Comparison of ENCODE assay signal across 8 mouse cellular contexts in genomic region chr2:71056115-71056835, GRCm38 (mm10). TPM values are rescaled to one million over a fixed set of nuclear protein-coding genes. Genes with fewer than 3 reads are reported as not detected.
DNase-seq lines count a peak whose midpoint lies in the region; ATAC-seq and TF ChIP-seq lines count a peak whose summit lies in the region.

No protein-coding gene starts in this region.

- DNase-seq in gastrocnemius, adult 2 months: no peak
- no peak for DNase-seq in gastrocnemius, postnatal 36 days
- peak; percentile 66 for DNase-seq in 3T3-L1 (ENCODE audit: low read depth, low spot score)
- no peak for DNase-seq in forebrain, embryonic 10.5 days (ENCODE audit: extremely low spot score, low spot score)
- DNase-seq in liver, embryonic 11.5 days (ENCODE audit: low spot score): no peak
- no peak for DNase-seq in urinary bladder, adult 2 months (ENCODE audit: low spot score)
- no peak for DNase-seq in right cerebral cortex, postnatal 36 days (ENCODE audit: low spot score in 2 of 2)
- no peak for DNase-seq in ovary, postnatal 36 days (ENCODE audit: low spot score)

- peaks cover 27% of the 10 kb centered on the region for H3K36me3 ChIP-seq in forebrain, embryonic 10.5 days (replicated peaks)
- peaks cover 5% of the 10 kb centered on the region for H3K36me3 ChIP-seq in liver, embryonic 11.5 days (ENCODE audit: control insufficient read depth, insufficient read depth, low read length)

- peak overlapping the region; percentile 73 for H3K4me3 ChIP-seq in gastrocnemius, adult 2 months
- peak overlapping the region; percentile 73 for H3K4me3 ChIP-seq in forebrain, embryonic 10.5 days
- H3K4me3 ChIP-seq in liver, embryonic 11.5 days (ENCODE audit: low read depth, low read length): peak overlapping the region; percentile 91

- peak overlapping the region; percentile 86 for H3K4me2 ChIP-seq in liver, embryonic 11.5 days

- no peaks in the 10 kb centered on the region for H3K27me3 ChIP-seq in forebrain, embryonic 10.5 days (ENCODE audit: poor library complexity, severe bottlenecking)
- H3K27me3 ChIP-seq in liver, embryonic 11.5 days (replicated peaks; ENCODE audit: control insufficient read depth, insufficient read depth, low read length): no peaks in the 10 kb centered on the region

- intact Hi-C loops in gastrocnemius, adult 2 months (cut with DNase I): no loop called here
- intact Hi-C loops in gastrocnemius, postnatal 36 days (cut with DNase I): no loop called here

- H3K9me3 ChIP-seq in forebrain, embryonic 10.5 days: no peaks in the 10 kb centered on the region
- no peaks in the 10 kb centered on the region for H3K9me3 ChIP-seq in liver, embryonic 11.5 days (ENCODE audit: control insufficient read depth, low read length)

- peaks cover 15% of the 10 kb centered on the region for H3K4me1 ChIP-seq in forebrain, embryonic 10.5 days
- peaks cover 5% of the 10 kb centered on the region; the same call in 1 of the 2 replicates for H3K4me1 ChIP-seq in liver, embryonic 11.5 days (replicated peaks; ENCODE audit: control insufficient read depth, insufficient read depth, low read length)

- H3K9ac ChIP-seq in liver, embryonic 11.5 days (ENCODE audit: low read depth, low read length): peak overlapping the region; percentile 95

- H3K27ac ChIP-seq in gastrocnemius, adult 2 months: peak overlapping the region; percentile 97
- H3K27ac ChIP-seq in forebrain, embryonic 10.5 days: peak overlapping the region; percentile 93
- H3K27ac ChIP-seq in liver, embryonic 11.5 days (ENCODE audit: low read depth, low read length): peak overlapping the region; percentile 93

- 13% methylated on average over 21 of the region's 21 CpGs for WGBS in forebrain, embryonic 10.5 days
- WGBS in liver, embryonic 11.5 days: 11% methylated on average over 21 of the region's 21 CpGs

- no peak for ATAC-seq in liver, embryonic 11.5 days (replicated peaks; ENCODE audit: low FRiP score)

- peak; percentile 25; the same call in 1 of the 2 replicates for TF ChIP-seq CTCF in gastrocnemius, adult 2 months (IDR thresholded peaks at IDR 0.05)

RNA-seq across cellular contexts. Expression of gene Mettl8, which starts 0.9 kb away (rescaled TPM):
- 1 to 10 TPM; 5.0 to 6.4 TPM for total RNA-seq in gastrocnemius, adult 2 months (2021)
- total RNA-seq in gastrocnemius, postnatal 36 days (2021): 1 to 10 TPM; 4.8 TPM
- polyA plus RNA-seq in forebrain, embryonic 10.5 days (2016; fragmentation: Nextera tagmentation; extraction: Ambion mirVana): 20.3 and 20.6 TPM in 2 replicates
- 21.9 and 24.1 TPM in 2 replicates for polyA plus RNA-seq in liver, embryonic 11.5 days (2014; fragmentation: Nextera tagmentation; extraction: Ambion mirVana)
- polyA plus RNA-seq in urinary bladder, adult 2 months (2012; rRNA removed): 8.5 and 10.2 TPM in 2 replicates

RNA-seq across cellular contexts. Expression of gene Dcaf17, which starts 1.1 kb away (rescaled TPM):
- 1 to 10 TPM; 4.2 to 6.2 TPM for total RNA-seq in gastrocnemius, adult 2 months (2021)
- 1 to 10 TPM; 3.6 to 3.9 TPM for total RNA-seq in gastrocnemius, postnatal 36 days (2021)
- polyA plus RNA-seq in forebrain, embryonic 10.5 days (2016; fragmentation: Nextera tagmentation; extraction: Ambion mirVana): 38.4 and 41.6 TPM in 2 replicates
- polyA plus RNA-seq in liver, embryonic 11.5 days (2014; fragmentation: Nextera tagmentation; extraction: Ambion mirVana): 34.6 and 39.0 TPM in 2 replicates
- 5.9 and 7.9 TPM in 2 replicates for polyA plus RNA-seq in urinary bladder, adult 2 months (2012; rRNA removed)
